Mouse (Mus musculus) R1 (cell line): ENCODE results near the gene Slc29a1.

ENCODE experiments used
- DNase-seq: peaks from one replicate; pipeline ENCODE4 v3.0.0-alpha.2; 2018; ENCODE audit warnings: low read depth, low spot score

Gene Slc29a1

GRCm38 (mm10) chr17:45572103-45573086, 27.0 kb downstream of the Slc29a1 start:
- peak; percentile 96 for DNase-seq

- no peak for DNase-seq
Measured at GRCm38 (mm10) chr17:45569999-45570398, 29.4 kb downstream of the Slc29a1 start.

GRCm38 (mm10) chr17:45568990-45569389, 30.4 kb downstream of the Slc29a1 start:
- DNase-seq = no peak

- DNase-seq = peak; percentile 84
Measured at GRCm38 (mm10) chr17:45567162-45567601, 32.2 kb downstream of the Slc29a1 start.

- DNase-seq = peak; percentile 77
Measured at GRCm38 (mm10) chr17:45566360-45567161, 32.8 kb downstream of the Slc29a1 start.

GRCm38 (mm10) chr17:45566031-45566359, 33.4 kb downstream of the Slc29a1 start:
- no peak for DNase-seq

- no peak for DNase-seq
Measured at GRCm38 (mm10) chr17:45565103-45565502, 34.3 kb downstream of the Slc29a1 start.

GRCm38 (mm10) chr17:45564531-45565084, 34.8 kb downstream of the Slc29a1 start:
- DNase-seq = peak; percentile 65

- peak; percentile 92 for DNase-seq
Measured at GRCm38 (mm10) chr17:45563655-45564530, 35.5 kb downstream of the Slc29a1 start, which contains the start of gene Slc35b2. TSS of gene Slc35b2 (plus strand) at chr17:45563874.

- DNase-seq = no peak
Measured at GRCm38 (mm10) chr17:45563216-45563615, 36.2 kb downstream of the Slc29a1 start.

- no peak for DNase-seq
Measured at GRCm38 (mm10) chr17:45559732-45560525, 39.5 kb downstream of the Slc29a1 start.

- no peak for DNase-seq
Measured at GRCm38 (mm10) chr17:45557998-45558862, 41.2 kb downstream of the Slc29a1 start.

GRCm38 (mm10) chr17:45557246-45557824, 42.1 kb downstream of the Slc29a1 start:
- DNase-seq = no peak

GRCm38 (mm10) chr17:45556514-45557245, 42.7 kb downstream of the Slc29a1 start:
- no peak for DNase-seq

- no peak for DNase-seq
Measured at GRCm38 (mm10) chr17:45556107-45556489, 43.3 kb downstream of the Slc29a1 start.

- peak; percentile 92 for DNase-seq
Measured at GRCm38 (mm10) chr17:45555452-45556106, 43.8 kb downstream of the Slc29a1 start, which contains the start of gene Nfkbie. TSS of gene Nfkbie (plus strand) at chr17:45555703.

- no peak for DNase-seq
Measured at GRCm38 (mm10) chr17:45554420-45554819, 45.0 kb downstream of the Slc29a1 start.
